Mouse (Mus musculus): ENCODE measurements at regions not wholly inside any gene's neighbourhood (a gene's known extent, or its start where the extent isn't known, plus 50 kb on each side); places are given as distances from the start of the nearest gene placed in this dataset.

DNA sequence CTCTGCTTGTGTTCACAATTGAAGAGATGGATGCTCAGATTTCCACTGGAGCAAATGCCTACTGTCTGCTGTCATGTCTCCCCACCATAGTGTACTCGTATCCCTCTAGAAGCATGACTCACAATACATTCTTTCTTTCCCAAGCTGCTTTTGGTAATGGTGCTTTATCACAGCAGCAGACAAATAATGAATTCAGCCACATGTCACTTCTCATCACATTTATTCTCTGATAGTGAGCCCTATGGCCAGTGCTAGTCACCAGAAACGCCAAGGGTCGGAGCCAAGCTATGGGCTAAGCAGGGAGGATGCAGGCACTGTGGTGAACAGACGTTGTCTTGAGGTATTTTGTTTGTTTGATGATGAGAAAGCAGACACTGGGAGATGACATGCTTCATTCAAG lies 388.2 kb upstream of the Trib2 start:
- Histone ChIP-seq H3K9me3 (replicated peaks) (no peaks in the 10 kb centered on the region), H3K27me3 (no peaks in the 10 kb centered on the region), H3K4me1 (no peaks in the 10 kb centered on the region), H3K4me3 (no peak overlapping the region), H3K4me2 (replicated peaks) (no peak overlapping the region), H3K27ac (no peak overlapping the region), H3K36me3 (no peaks in the 10 kb centered on the region), H3K9ac (no peak overlapping the region)
- WGBS: 71% methylated on average over 4 of the region's 4 CpGs
- no peak for ATAC-seq (ENCODE audit: low FRiP score)

DNA sequence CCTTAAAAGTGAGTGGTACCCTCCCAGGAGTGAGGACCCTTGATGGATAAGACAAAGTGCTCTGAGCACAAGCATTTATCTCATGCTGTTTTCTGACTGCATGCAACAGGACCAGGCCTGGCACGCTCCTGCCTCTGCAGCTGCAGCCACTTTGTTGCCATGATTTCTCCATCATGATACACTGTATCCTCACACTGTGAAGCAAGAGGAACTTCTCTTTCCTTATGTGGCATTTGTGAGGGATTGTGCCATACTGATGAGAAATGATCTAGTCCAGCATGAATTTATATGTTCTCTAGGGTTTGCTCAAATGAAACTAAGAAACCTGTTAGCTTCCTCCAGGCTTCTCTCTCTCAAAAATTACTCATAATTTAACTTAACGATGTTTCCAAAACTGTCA lies 380.2 kb upstream of the Trib2 start:
- Histone ChIP-seq H3K27me3 (no peaks in the 10 kb centered on the region), H3K9ac (no peak overlapping the region), H3K36me3 (no peaks in the 10 kb centered on the region), H3K4me1 (no peaks in the 10 kb centered on the region), H3K4me3 (no peak overlapping the region), H3K27ac (no peak overlapping the region), H3K4me2 (replicated peaks) (no peak overlapping the region), H3K9me3 (replicated peaks) (no peaks in the 10 kb centered on the region)
- no peak for ATAC-seq (ENCODE audit: low FRiP score)
- 90% methylated on average over 2 of the region's 2 CpGs for WGBS

- H3K9me3 ChIP-seq (replicated peaks): no peaks in the 10 kb centered on the region
These were observed 375.2 kb upstream of the Trib2 start for GRCm38 (mm10) chr12:16191803-16192389.

DNA sequence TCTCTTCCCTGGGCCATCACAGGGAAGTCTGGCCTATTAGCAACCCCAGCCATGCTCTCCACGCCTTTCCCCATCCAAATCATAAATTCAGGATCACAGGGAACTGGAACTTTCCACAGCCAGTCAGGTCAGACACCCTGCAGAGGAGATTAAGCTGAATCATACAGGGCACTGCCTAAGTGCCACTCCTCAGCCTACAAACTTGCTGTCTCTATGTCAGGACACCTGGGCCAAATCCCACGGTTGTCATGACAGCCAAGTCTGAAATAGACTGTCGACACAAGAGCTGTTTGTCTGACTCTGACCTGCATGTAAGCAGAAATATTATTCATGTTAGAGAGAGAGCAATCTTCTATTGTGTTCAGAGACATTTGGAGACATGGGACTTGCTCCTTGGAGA lies 374.0 kb upstream of the Trib2 start:
- no peak overlapping the region for H3K27ac ChIP-seq
- ATAC-seq (ENCODE audit: low FRiP score): no peak
- H3K36me3 ChIP-seq: no peaks in the 10 kb centered on the region
- H3K4me2 ChIP-seq (replicated peaks): no peak overlapping the region
- H3K27me3 ChIP-seq: no peaks in the 10 kb centered on the region
- 0 out of 2 replicates have a peak, but pooled peaks cover 2% of the 10 kb centered on the region for H3K4me1 ChIP-seq
- H3K9ac ChIP-seq: no peak overlapping the region
- H3K9me3 ChIP-seq (replicated peaks): no peaks in the 10 kb centered on the region
- no peak overlapping the region for H3K4me3 ChIP-seq
- WGBS: 65% methylated on average over 3 of the region's 3 CpGs

More at GRCm38 (mm10) chr12:16191803-16192389, 375.2 kb upstream of the Trib2 start:
- H3K9ac ChIP-seq: no peak overlapping the region
- WGBS: 93% methylated on average over 3 of the region's 3 CpGs
- no peaks in the 10 kb centered on the region for H3K27me3 ChIP-seq
- ATAC-seq (ENCODE audit: low FRiP score): no peak
- H3K27ac ChIP-seq: no peak overlapping the region
- no peak overlapping the region for H3K4me3 ChIP-seq
- H3K4me2 ChIP-seq (replicated peaks): no peak overlapping the region
- 0 out of 2 replicates have a peak, but pooled peaks cover 2% of the 10 kb centered on the region for H3K4me1 ChIP-seq
- no peaks in the 10 kb centered on the region for H3K36me3 ChIP-seq

DNA sequence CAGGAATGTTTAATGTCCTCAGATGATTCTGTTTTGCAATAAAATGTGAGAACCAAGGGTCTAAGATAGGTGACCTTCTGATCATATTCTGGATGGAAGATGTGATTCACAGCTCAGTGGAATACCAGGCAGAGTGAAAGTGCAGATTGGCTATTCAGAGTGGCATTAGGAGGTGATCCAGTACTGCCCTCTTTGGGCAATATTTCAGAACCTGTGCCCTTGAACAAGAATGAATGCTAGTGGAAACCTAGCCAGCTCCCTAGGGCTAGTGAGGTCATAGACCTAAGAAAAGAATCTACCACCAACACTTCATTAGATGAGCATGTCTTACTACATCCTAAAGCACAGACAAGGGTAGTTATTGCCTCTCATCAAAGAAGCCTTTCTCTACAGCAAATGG lies 372.7 kb upstream of the Trib2 start:
- H3K9me3 ChIP-seq (replicated peaks): no peaks in the 10 kb centered on the region
- H3K27ac ChIP-seq: no peak overlapping the region
- no peaks in the 10 kb centered on the region for H3K27me3 ChIP-seq
- no peak overlapping the region for H3K9ac ChIP-seq
- H3K4me1 ChIP-seq: 0 out of 2 replicates have a peak, but pooled peaks cover 2% of the 10 kb centered on the region
- no peaks in the 10 kb centered on the region for H3K36me3 ChIP-seq
- no peak overlapping the region for H3K4me2 ChIP-seq (replicated peaks)
- no peak for ATAC-seq (ENCODE audit: low FRiP score)
- no peak overlapping the region for H3K4me3 ChIP-seq

GRCm38 (mm10) chr12:16185976-16186515 lies 369.3 kb upstream of the Trib2 start:
- Histone ChIP-seq H3K4me1 (peaks cover 2% of the 10 kb centered on the region; the same call in 1 of the 2 replicates), H3K36me3 (no peaks in the 10 kb centered on the region), H3K27me3 (no peaks in the 10 kb centered on the region), H3K9me3 (replicated peaks) (no peaks in the 10 kb centered on the region), H3K4me3 (no peak overlapping the region), H3K27ac (no peak overlapping the region), H3K9ac (no peak overlapping the region), H3K4me2 (replicated peaks) (0 out of 2 replicates have a peak overlapping the region, but pooled peaks have one; percentile 11)
- no peak for ATAC-seq (ENCODE audit: low FRiP score)
- WGBS: 53% methylated on average over 12 of the region's 12 CpGs

DNA sequence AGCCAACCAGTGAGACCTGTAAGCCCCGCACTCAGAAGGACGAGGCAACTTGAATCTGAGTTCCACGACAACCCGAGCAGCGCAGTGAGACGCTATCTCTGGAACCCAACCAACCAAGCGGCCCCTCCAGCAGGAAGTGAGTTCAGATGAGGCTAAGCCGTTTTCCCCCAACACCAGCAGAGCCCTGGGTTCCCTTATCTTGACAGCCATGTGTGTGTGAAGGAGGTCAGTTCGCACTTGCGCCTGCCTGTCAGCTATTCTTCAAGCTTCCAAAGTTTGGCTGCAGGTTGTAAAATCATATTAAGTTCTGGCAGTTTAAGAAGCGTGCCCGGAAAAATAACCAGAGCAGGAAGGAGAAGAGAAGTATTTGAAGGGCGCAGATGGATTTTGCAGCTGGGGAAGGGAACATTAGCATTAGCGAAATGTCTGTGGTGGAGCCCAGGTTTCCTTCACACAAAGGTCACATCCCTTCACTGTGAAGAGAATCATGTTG lies 368.8 kb upstream of the Trib2 start:
- no peaks in the 10 kb centered on the region for H3K36me3 ChIP-seq
- H3K9ac ChIP-seq: no peak overlapping the region
- 81% methylated on average over 14 of the region's 14 CpGs for WGBS
- no peak overlapping the region for H3K4me3 ChIP-seq
- H3K27ac ChIP-seq: no peak overlapping the region
- H3K9me3 ChIP-seq (replicated peaks): no peaks in the 10 kb centered on the region
- no peaks in the 10 kb centered on the region; the same call in 1 of the 2 replicates for H3K4me1 ChIP-seq
- ATAC-seq (ENCODE audit: low FRiP score): no peak
- no peak overlapping the region for H3K4me2 ChIP-seq (replicated peaks)
- H3K27me3 ChIP-seq: no peaks in the 10 kb centered on the region

DNA sequence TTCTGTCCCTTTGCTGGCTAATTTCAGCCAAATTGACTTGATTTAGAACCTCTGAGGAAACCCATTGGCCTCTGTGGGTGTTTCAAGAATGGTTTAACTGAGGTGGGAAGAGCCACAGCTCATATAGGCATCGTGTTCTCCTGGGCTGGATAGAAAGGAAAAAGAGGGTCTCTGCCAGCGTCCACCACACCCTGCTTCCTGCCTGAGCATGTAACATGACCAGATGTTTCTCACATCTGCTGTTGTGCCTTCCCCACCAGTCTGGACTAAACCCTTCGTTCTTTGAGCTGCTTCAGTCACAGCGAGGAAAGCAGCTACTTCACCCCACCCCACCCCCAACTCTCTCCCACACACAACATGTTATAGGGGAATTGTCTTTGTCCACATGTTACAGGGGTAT lies 366.3 kb upstream of the Trib2 start:
- WGBS: 71% methylated on average over 4 of the region's 4 CpGs
- Histone ChIP-seq H3K9ac (no peak overlapping the region), H3K27ac (no peak overlapping the region), H3K4me1 (no peaks in the 10 kb centered on the region; the same call in 1 of the 2 replicates), H3K4me2 (replicated peaks) (no peak overlapping the region), H3K4me3 (no peak overlapping the region), H3K9me3 (replicated peaks) (no peaks in the 10 kb centered on the region), H3K36me3 (no peaks in the 10 kb centered on the region), H3K27me3 (no peaks in the 10 kb centered on the region)
- no peak for ATAC-seq (ENCODE audit: low FRiP score)

- no peak for ATAC-seq (ENCODE audit: low FRiP score)
- WGBS: 71% methylated on average over 5 of the region's 5 CpGs
- no peaks in the 10 kb centered on the region for H3K36me3 ChIP-seq
- H3K27me3 ChIP-seq: no peaks in the 10 kb centered on the region
- H3K27ac ChIP-seq: no peak overlapping the region
- no peak overlapping the region for H3K9ac ChIP-seq
- H3K4me3 ChIP-seq: no peak overlapping the region
- H3K4me2 ChIP-seq (replicated peaks): no peak overlapping the region
- H3K4me1 ChIP-seq: no peaks in the 10 kb centered on the region; the same call in 1 of the 2 replicates
- H3K9me3 ChIP-seq (replicated peaks): no peaks in the 10 kb centered on the region
These were observed 364.9 kb upstream of the Trib2 start for GRCm38 (mm10) chr12:16181599-16181998.

- Histone ChIP-seq H3K36me3 (no peaks in the 10 kb centered on the region), H3K4me2 (replicated peaks) (no peak overlapping the region), H3K4me1 (no peaks in the 10 kb centered on the region; the same call in 1 of the 2 replicates), H3K9me3 (replicated peaks) (no peaks in the 10 kb centered on the region), H3K4me3 (no peak overlapping the region), H3K9ac (no peak overlapping the region), H3K27me3 (no peaks in the 10 kb centered on the region), H3K27ac (no peak overlapping the region)
- no peak for ATAC-seq (ENCODE audit: low FRiP score)
- WGBS: 79% methylated on average over 2 of the region's 2 CpGs
These were observed 363.2 kb upstream of the Trib2 start for GRCm38 (mm10) chr12:16179897-16180296.

DNA sequence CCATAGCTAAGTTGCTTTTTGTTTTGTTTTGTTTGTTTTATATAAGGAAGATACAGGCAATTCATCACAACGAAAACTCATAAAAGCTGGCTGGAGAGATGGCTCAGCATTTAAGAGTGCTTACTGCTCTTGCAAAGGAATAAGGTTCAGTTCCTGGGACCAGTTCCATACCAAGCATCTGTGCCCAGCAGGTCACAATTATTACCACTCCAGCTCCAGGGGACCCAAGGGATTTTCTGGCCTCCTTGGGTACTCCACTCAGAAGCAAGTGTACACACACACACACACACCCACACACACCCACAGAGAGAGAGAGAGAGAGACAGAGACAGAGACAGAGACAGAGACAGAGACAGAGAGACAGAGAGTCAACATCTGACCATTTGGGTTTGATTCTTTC lies 359.6 kb upstream of the Trib2 start:
- Histone ChIP-seq H3K27me3 (no peaks in the 10 kb centered on the region), H3K4me1 (no peaks in the 10 kb centered on the region; the same call in 1 of the 2 replicates), H3K9ac (no peak overlapping the region), H3K4me2 (replicated peaks) (no peak overlapping the region), H3K36me3 (no peaks in the 10 kb centered on the region), H3K4me3 (no peak overlapping the region), H3K9me3 (replicated peaks) (no peaks in the 10 kb centered on the region), H3K27ac (no peak overlapping the region)
- ATAC-seq (ENCODE audit: low FRiP score): no peak
- WGBS: 97% methylated on average over 1 of the region's 1 CpGs

GRCm38 (mm10) chr12:16172176-16172575 lies 355.5 kb upstream of the Trib2 start:
- Histone ChIP-seq H3K4me1 (no peaks in the 10 kb centered on the region), H3K9ac (no peak overlapping the region), H3K4me3 (no peak overlapping the region), H3K36me3 (no peaks in the 10 kb centered on the region), H3K4me2 (replicated peaks) (no peak overlapping the region), H3K9me3 (replicated peaks) (no peaks in the 10 kb centered on the region), H3K27me3 (no peaks in the 10 kb centered on the region), H3K27ac (no peak overlapping the region)
- WGBS: 74% methylated on average over 2 of the region's 2 CpGs
- ATAC-seq (ENCODE audit: low FRiP score): no peak

DNA sequence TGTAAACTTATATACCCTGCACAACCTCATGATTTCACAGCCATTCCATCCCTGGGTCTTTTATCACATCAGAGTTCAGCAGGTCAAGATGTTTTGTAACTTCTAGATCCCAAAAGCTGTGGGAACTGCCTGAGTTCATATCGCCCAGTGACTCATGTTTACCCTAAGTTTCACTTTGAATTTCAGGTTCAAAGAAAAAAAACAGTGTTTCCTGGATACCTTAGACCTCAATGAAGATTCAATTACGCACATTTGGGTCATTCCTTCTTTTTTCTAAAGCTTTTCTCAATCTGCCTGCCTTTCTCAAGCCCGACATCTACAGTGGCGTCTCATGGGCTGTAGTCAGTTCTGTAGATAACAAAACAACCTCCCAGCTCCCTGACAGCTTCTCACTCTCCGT lies 354.9 kb upstream of the Trib2 start:
- WGBS: 69% methylated on average over 5 of the region's 5 CpGs
- H3K4me1 ChIP-seq: no peaks in the 10 kb centered on the region

More for the DNA sequence above, 354.9 kb upstream of the Trib2 start:
- H3K36me3 ChIP-seq: no peaks in the 10 kb centered on the region
- H3K27me3 ChIP-seq: no peaks in the 10 kb centered on the region
- H3K4me2 ChIP-seq (replicated peaks): no peak overlapping the region
- H3K9me3 ChIP-seq (replicated peaks): no peaks in the 10 kb centered on the region
- no peak overlapping the region for H3K27ac ChIP-seq
- ATAC-seq (ENCODE audit: low FRiP score): no peak
- H3K9ac ChIP-seq: no peak overlapping the region
- H3K4me3 ChIP-seq: no peak overlapping the region
